Mouse (Mus musculus): Measurements from ENCODE around the gene Ccdc177.

GRCm38 (mm10) chr12:80720507-80720906 lies 40.0 kb downstream of the Ccdc177 start:
- TF ChIP-seq CTCF (conservative IDR thresholded peaks at IDR 0.05; ENCODE audit: insufficient read depth, insufficient read length, low read depth, low read length) (no peak), POLR2A (IDR thresholded peaks at IDR 0.05; ENCODE audit: low read depth, low read length) (no peak)
